Mouse (Mus musculus): ENCODE data around the gene Tmem159. TPM values are rescaled to one million over a fixed set of nuclear protein-coding genes. Genes with fewer than 3 reads are reported as not detected.

Tmem159 gene
- polyA plus RNA-seq (2012; rRNA removed) = 6.9 and 8.9 TPM in 2 replicates

DNA sequence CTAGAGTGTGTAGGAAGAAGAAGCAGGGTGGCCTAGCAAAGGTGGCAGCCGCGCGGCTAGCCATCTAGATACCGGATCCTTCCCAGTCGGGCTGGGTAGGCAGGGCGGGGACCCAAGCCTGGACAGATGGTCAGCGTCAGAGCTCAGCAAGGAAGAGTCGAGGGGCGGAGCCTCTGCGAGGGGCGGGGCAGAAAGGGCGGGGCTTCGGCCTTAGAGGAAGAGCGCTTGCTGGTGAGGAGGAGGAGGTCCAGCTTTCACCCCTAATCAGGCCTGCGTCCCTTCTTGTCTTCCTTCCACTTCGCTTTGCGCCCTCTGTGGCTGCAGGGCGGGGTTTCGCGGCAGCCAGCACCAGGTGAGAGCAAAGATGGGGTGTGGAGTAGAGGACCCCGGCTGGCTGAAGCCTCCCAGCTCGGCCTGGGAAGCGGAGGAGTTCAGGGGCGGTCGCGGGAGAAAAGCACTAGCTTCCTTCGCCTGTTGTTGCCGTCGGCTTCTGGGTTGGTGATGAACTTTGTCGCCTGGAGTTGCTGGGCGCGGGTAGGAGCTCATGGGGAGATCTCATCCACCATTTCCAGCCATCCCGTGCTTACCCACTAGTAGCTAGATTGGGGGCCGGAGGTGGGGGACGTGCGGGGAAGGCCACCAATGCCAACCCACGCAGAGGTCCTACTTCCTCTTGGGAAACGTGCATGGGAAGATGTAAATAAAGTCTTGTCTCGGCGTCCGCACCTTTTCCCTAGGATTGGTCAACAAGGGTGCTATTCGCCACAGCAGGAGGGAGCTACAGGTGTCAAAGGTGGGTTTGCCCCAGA, at the start of gene Tmem159:
Tmem159 (plus strand) TSS at position 190 of the 809 bp plus-strand sequence.
- 2% methylated on average over 42 of the region's 42 CpGs for WGBS
- TF ChIP-seq POLR2A (IDR thresholded peaks at IDR 0.05; ENCODE audit: control insufficient read depth, extremely low read depth, insufficient read depth, low read length, poor library complexity) (no peak), CTCF (IDR thresholded peaks at IDR 0.05; ENCODE audit: borderline replicate concordance, control insufficient read depth, extremely low read depth, insufficient read depth, low read length, poor library complexity) (no peak)
- H3K27ac ChIP-seq (ENCODE audit: control insufficient read depth, insufficient read depth, low read length) = no peak within 1 kb of the TSS
- no peaks in the 10 kb centered on the region for H3K36me3 ChIP-seq (ENCODE audit: control insufficient read depth, insufficient read depth, low read length)
- H3K4me3 ChIP-seq (ENCODE audit: control insufficient read depth, insufficient read depth, low read length) = peak within 1 kb of the TSS; percentile 58
- peak; percentile 25 for DNase-seq
- peaks cover 9% of the 10 kb centered on the region; the same call in 1 of the 2 replicates for H3K4me1 ChIP-seq (replicated peaks; ENCODE audit: control insufficient read depth, insufficient read depth, low read length)
- H3K27me3 ChIP-seq (ENCODE audit: control insufficient read depth, insufficient read depth, low read length) = no peaks in the 10 kb centered on the region; the same call in 1 of the 2 replicates

DNA sequence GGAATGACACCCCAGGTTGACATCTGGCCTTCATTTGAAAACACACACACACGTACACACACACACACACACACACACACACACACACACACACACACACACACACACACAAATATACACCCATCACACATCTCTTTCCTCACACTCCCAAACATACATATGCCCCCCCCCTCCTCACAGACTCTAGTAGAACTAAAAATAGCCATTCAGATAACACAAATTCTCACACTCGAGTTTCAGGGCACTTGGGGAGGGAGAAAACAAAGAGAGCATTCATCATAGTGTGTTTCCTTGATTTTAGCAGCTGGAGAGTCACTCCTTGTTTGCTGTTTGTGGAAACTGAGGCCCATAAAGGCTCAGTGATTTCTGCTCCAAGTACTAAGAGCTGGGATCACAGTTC, 48.1 kb upstream of the Tmem159 start:
- Histone ChIP-seq H3K36me3 (ENCODE audit: control insufficient read depth, insufficient read depth, low read length) (no peaks in the 10 kb centered on the region), H3K27me3 (ENCODE audit: control insufficient read depth, insufficient read depth, low read length) (no peaks in the 10 kb centered on the region), H3K4me3 (ENCODE audit: control insufficient read depth, insufficient read depth, low read length) (no peak overlapping the region), H3K27ac (ENCODE audit: control insufficient read depth, insufficient read depth, low read length) (no peak overlapping the region), H3K4me1 (replicated peaks; ENCODE audit: control insufficient read depth, insufficient read depth, low read length) (no peaks in the 10 kb centered on the region)
- 56% methylated on average over 2 of the region's 2 CpGs for WGBS
- no peak for TF ChIP-seq POLR2A (IDR thresholded peaks at IDR 0.05; ENCODE audit: control insufficient read depth, extremely low read depth, insufficient read depth, low read length, poor library complexity)
- no peak for TF ChIP-seq CTCF (IDR thresholded peaks at IDR 0.05; ENCODE audit: borderline replicate concordance, control insufficient read depth, extremely low read depth, insufficient read depth, low read length, poor library complexity)
- DNase-seq = no peak

DNA sequence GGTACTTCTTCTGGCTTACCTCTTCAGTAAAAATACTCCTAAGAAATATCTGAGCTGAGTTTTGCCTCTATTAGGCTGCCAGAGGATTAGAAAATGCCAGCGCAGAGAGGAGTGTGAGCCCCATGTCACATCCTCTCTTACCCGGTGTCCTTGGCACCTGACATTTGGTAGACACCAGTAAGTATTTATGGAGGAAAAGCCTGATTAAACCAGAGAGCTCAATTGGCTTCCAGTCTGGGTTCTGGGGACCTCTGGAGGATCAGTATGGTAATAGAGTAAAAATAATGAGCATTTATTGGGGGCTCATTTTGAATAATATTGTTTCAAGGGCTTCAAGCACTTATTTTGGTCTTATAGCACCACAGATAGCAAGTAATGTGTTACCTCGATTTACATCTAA, 46.7 kb upstream of the Tmem159 start:
- H3K27ac ChIP-seq (ENCODE audit: control insufficient read depth, insufficient read depth, low read length) = no peak overlapping the region
- 79% methylated on average over 3 of the region's 3 CpGs for WGBS
- H3K4me3 ChIP-seq (ENCODE audit: control insufficient read depth, insufficient read depth, low read length) = no peak overlapping the region
- H3K27me3 ChIP-seq (ENCODE audit: control insufficient read depth, insufficient read depth, low read length) = no peaks in the 10 kb centered on the region
- no peak for DNase-seq
- no peaks in the 10 kb centered on the region for H3K36me3 ChIP-seq (ENCODE audit: control insufficient read depth, insufficient read depth, low read length)
- H3K4me1 ChIP-seq (replicated peaks; ENCODE audit: control insufficient read depth, insufficient read depth, low read length) = no peaks in the 10 kb centered on the region
- no peak for TF ChIP-seq POLR2A (IDR thresholded peaks at IDR 0.05; ENCODE audit: control insufficient read depth, extremely low read depth, insufficient read depth, low read length, poor library complexity)
- no peak for TF ChIP-seq CTCF (IDR thresholded peaks at IDR 0.05; ENCODE audit: borderline replicate concordance, control insufficient read depth, extremely low read depth, insufficient read depth, low read length, poor library complexity)

DNA sequence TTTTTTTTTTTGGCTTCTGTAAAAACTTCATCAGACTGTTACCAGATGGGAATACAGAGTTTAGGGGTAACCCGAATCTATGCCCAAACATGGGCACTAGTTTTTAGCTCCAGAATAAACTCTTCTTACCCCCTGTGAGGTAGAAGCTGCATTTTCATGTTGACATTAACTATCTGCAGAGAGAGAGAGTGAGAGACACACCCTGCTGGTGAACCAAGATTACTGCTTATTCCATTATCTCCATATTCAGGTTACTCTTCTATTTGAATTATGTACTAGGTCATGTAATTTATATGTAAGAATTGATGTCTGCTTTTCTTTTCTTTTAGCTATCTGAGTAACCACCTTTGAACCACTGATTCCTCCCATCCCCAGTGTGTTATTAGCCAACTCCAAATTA, 38.1 kb upstream of the Tmem159 start:
- DNase-seq = no peak
- H3K27ac ChIP-seq (ENCODE audit: control insufficient read depth, insufficient read depth, low read length) = no peak overlapping the region
- WGBS = 84% methylated on average over 1 of the region's 1 CpGs
- H3K4me1 ChIP-seq (replicated peaks; ENCODE audit: control insufficient read depth, insufficient read depth, low read length) = no peaks in the 10 kb centered on the region
- no peak overlapping the region for H3K4me3 ChIP-seq (ENCODE audit: control insufficient read depth, insufficient read depth, low read length)
- TF ChIP-seq CTCF (IDR thresholded peaks at IDR 0.05; ENCODE audit: borderline replicate concordance, control insufficient read depth, extremely low read depth, insufficient read depth, low read length, poor library complexity) = no peak
- no peak for TF ChIP-seq POLR2A (IDR thresholded peaks at IDR 0.05; ENCODE audit: control insufficient read depth, extremely low read depth, insufficient read depth, low read length, poor library complexity)
- no peaks in the 10 kb centered on the region for H3K36me3 ChIP-seq (ENCODE audit: control insufficient read depth, insufficient read depth, low read length)
- no peaks in the 10 kb centered on the region for H3K27me3 ChIP-seq (ENCODE audit: control insufficient read depth, insufficient read depth, low read length)

DNA sequence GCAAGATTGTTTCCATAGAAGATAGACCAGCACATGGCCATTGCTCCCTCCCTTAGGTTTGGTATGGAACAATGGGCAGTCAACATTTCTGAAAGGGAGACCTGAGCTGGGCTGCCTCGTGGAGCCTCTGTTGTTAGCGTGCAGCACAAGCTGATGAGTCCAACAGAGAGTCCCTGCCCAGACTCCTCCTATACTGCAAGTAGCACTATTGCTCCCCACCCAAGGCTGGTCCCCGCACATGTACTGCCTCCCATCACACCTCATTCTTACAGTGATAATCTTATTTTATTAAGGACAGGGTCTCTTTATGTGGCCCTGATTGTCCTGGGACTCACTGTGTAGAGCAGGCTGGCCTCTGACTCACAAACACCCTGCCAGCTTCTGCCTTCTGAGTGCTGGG, 34.0 kb upstream of the Tmem159 start:
- no peak overlapping the region for H3K4me3 ChIP-seq (ENCODE audit: control insufficient read depth, insufficient read depth, low read length)
- no peak overlapping the region for H3K27ac ChIP-seq (ENCODE audit: control insufficient read depth, insufficient read depth, low read length)
- WGBS = 78% methylated on average over 3 of the region's 3 CpGs
- H3K27me3 ChIP-seq (ENCODE audit: control insufficient read depth, insufficient read depth, low read length) = no peaks in the 10 kb centered on the region
- no peak for DNase-seq
- H3K4me1 ChIP-seq (replicated peaks; ENCODE audit: control insufficient read depth, insufficient read depth, low read length) = no peaks in the 10 kb centered on the region
- no peak for TF ChIP-seq CTCF (IDR thresholded peaks at IDR 0.05; ENCODE audit: borderline replicate concordance, control insufficient read depth, extremely low read depth, insufficient read depth, low read length, poor library complexity)
- TF ChIP-seq POLR2A (IDR thresholded peaks at IDR 0.05; ENCODE audit: control insufficient read depth, extremely low read depth, insufficient read depth, low read length, poor library complexity) = no peak
- H3K36me3 ChIP-seq (ENCODE audit: control insufficient read depth, insufficient read depth, low read length) = no peaks in the 10 kb centered on the region

DNA sequence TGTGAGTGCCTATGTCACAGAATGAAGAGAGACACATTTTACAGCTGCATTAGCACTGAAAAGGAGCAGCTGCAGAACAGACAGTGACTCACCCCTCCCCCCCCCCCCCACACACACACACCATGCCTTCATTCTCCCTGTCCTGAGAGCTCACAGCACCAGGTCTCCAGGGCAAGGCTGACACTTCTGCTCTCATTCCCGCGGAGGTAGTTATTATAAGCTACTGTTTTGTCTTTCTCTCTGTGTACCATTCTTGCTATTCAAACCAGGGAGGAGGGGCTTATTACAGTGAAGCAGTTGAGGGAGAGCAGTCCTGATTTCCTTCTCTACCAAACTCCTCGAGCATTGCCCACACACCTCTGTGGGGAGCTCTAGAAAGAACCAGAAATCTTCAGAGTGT, 33.0 kb upstream of the Tmem159 start:
- no peak for TF ChIP-seq CTCF (IDR thresholded peaks at IDR 0.05; ENCODE audit: borderline replicate concordance, control insufficient read depth, extremely low read depth, insufficient read depth, low read length, poor library complexity)
- no peak for TF ChIP-seq POLR2A (IDR thresholded peaks at IDR 0.05; ENCODE audit: control insufficient read depth, extremely low read depth, insufficient read depth, low read length, poor library complexity)
- H3K27me3 ChIP-seq (ENCODE audit: control insufficient read depth, insufficient read depth, low read length) = no peaks in the 10 kb centered on the region
- H3K27ac ChIP-seq (ENCODE audit: control insufficient read depth, insufficient read depth, low read length) = no peak overlapping the region
- no peaks in the 10 kb centered on the region for H3K4me1 ChIP-seq (replicated peaks; ENCODE audit: control insufficient read depth, insufficient read depth, low read length)
- H3K4me3 ChIP-seq (ENCODE audit: control insufficient read depth, insufficient read depth, low read length) = no peak overlapping the region
- H3K36me3 ChIP-seq (ENCODE audit: control insufficient read depth, insufficient read depth, low read length) = no peaks in the 10 kb centered on the region
- 58% methylated on average over 3 of the region's 3 CpGs for WGBS
- no peak for DNase-seq
